ENCODE assay signal across 35 mouse cellular contexts in genomic region chr11:113595144-113595543, GRCm38 (mm10). TPM values are rescaled to one million over a fixed set of nuclear protein-coding genes. Genes with fewer than 3 reads are reported as not detected.
"Had no signal": no experiment of that assay in that cellular context is flagged by ENCODE, and none has a peak within 500 bp of the region (broad histone marks: within the 10 kb centered on the region; RNA-seq: fewer than 3 reads in every experiment).

No protein-coding gene starts in this region.

- H3K4me3 ChIP-seq: limb, embryonic 10.5 days; limb, embryonic 12.5 days; limb, embryonic 13.5 days; limb, embryonic 15.5 days; liver, embryonic 12.5 days; liver, embryonic 13.5 days; liver, embryonic 15.5 days; lung, embryonic 15.5 days; megakaryocyte, embryonic 14.5 days; midbrain, embryonic 10.5 days; midbrain, embryonic 12.5 days; midbrain, embryonic 13.5 days; midbrain, embryonic 15.5 days; myocyte; neural tube, embryonic 12.5 days had no signal

- H3K36me3 ChIP-seq: limb, embryonic 10.5 days; limb, embryonic 12.5 days; limb, embryonic 13.5 days; limb, embryonic 15.5 days; liver, embryonic 12.5 days; liver, embryonic 13.5 days; liver, embryonic 15.5 days; lung, embryonic 15.5 days; midbrain, embryonic 10.5 days; midbrain, embryonic 12.5 days; midbrain, embryonic 13.5 days; midbrain, embryonic 15.5 days; neural tube, embryonic 12.5 days had no signal

- H3K4me2 ChIP-seq: limb, embryonic 12.5 days; limb, embryonic 13.5 days; limb, embryonic 15.5 days; liver, embryonic 11.5 days; liver, embryonic 12.5 days; liver, embryonic 13.5 days; liver, embryonic 15.5 days; lung, embryonic 14.5 days; lung, embryonic 15.5 days; midbrain, embryonic 11.5 days; midbrain, embryonic 12.5 days; midbrain, embryonic 13.5 days; midbrain, embryonic 15.5 days; neural tube, embryonic 12.5 days had no signal

- ATAC-seq: liver, embryonic 12.5 days; liver, postnatal 0 days; midbrain, embryonic 13.5 days; midbrain, embryonic 15.5 days; midbrain, embryonic 16.5 days had no signal

- H3K27me3 ChIP-seq: limb, embryonic 12.5 days; limb, embryonic 13.5 days; limb, embryonic 15.5 days; liver, embryonic 12.5 days; liver, embryonic 13.5 days; liver, embryonic 15.5 days; lung, embryonic 15.5 days; midbrain, embryonic 13.5 days; midbrain, embryonic 15.5 days; neural tube, embryonic 12.5 days had no signal

- H3K9ac ChIP-seq: limb, embryonic 12.5 days; limb, embryonic 13.5 days; limb, embryonic 15.5 days; liver, embryonic 12.5 days; liver, embryonic 13.5 days; liver, embryonic 14.5 days; liver, embryonic 15.5 days; liver, postnatal 0 days; lung, embryonic 14.5 days; lung, embryonic 15.5 days; midbrain, embryonic 12.5 days; midbrain, embryonic 13.5 days; midbrain, embryonic 15.5 days; neural tube, embryonic 12.5 days had no signal

- DNase-seq: left cerebral cortex, postnatal 4 days; liver; liver, embryonic 13.5 days; liver, postnatal 0 days; lung, adult 18-20 months; lung, adult 2 months; lung, embryonic 14.5 days; lung, postnatal 10 days; lung, postnatal 14 days; lung, postnatal 36 days; lung, postnatal 4 days; midbrain, embryonic 14.5 days had no signal

- H3K27ac ChIP-seq: limb, embryonic 10.5 days; limb, embryonic 12.5 days; limb, embryonic 13.5 days; limb, embryonic 15.5 days; liver, embryonic 12.5 days; liver, embryonic 13.5 days; liver, embryonic 14.5 days; liver, embryonic 15.5 days; lung, embryonic 15.5 days; macrophage; midbrain, embryonic 10.5 days; midbrain, embryonic 12.5 days; midbrain, embryonic 13.5 days; midbrain, embryonic 15.5 days; neural tube, embryonic 12.5 days had no signal

- H3K4me1 ChIP-seq: limb, embryonic 12.5 days; limb, embryonic 13.5 days; limb, embryonic 15.5 days; liver, embryonic 12.5 days; liver, embryonic 13.5 days; lung, embryonic 15.5 days; megakaryocyte, embryonic 14.5 days; midbrain, embryonic 12.5 days; midbrain, embryonic 13.5 days; midbrain, embryonic 15.5 days; neural tube, embryonic 12.5 days had no signal

- H3K9me3 ChIP-seq: limb, embryonic 10.5 days; limb, embryonic 12.5 days; limb, embryonic 13.5 days; limb, embryonic 15.5 days; liver, embryonic 12.5 days; liver, embryonic 13.5 days; liver, embryonic 15.5 days; lung, embryonic 15.5 days; megakaryocyte, embryonic 14.5 days; midbrain, embryonic 10.5 days; midbrain, embryonic 12.5 days; midbrain, embryonic 13.5 days; midbrain, embryonic 15.5 days; neural tube, embryonic 12.5 days had no signal

RNA-seq across cellular contexts. Expression of gene Sstr2, which starts 24.0 kb away (rescaled TPM):
- total RNA-seq: liver, adult 2 months; megakaryocyte, adult 5-6 weeks; megakaryocyte-erythroid progenitor cell, adult 5-6 weeks; monocyte, adult 5-6 weeks had no signal
- polyA plus RNA-seq: macrophage had no signal
